Mouse (Mus musculus): Measurements from ENCODE around the gene Adam11. TPM values are rescaled to one million over a fixed set of nuclear protein-coding genes. Genes with fewer than 3 reads are reported as not detected.

Adam11 gene
- polyA plus RNA-seq, 1 experiment = 30.2 TPM

- TF ChIP-seq POLR2A (IDR thresholded peaks at IDR 0.05; ENCODE audit: control insufficient read depth, extremely low read depth, insufficient read depth, low read length, poor library complexity) (no peak), CTCF (IDR thresholded peaks at IDR 0.05; ENCODE audit: borderline replicate concordance, control insufficient read depth, extremely low read depth, insufficient read depth, low read length, poor library complexity) (no peak)
- H3K4me3 ChIP-seq (ENCODE audit: control insufficient read depth, insufficient read depth, low read length) = no peak overlapping the region
- no peak overlapping the region for H3K27ac ChIP-seq (ENCODE audit: control insufficient read depth, insufficient read depth, low read length)
- H3K36me3 ChIP-seq (ENCODE audit: control insufficient read depth, insufficient read depth, low read length) = no peaks in the 10 kb centered on the region
- H3K4me1 ChIP-seq (replicated peaks; ENCODE audit: control insufficient read depth, insufficient read depth, low read length) = peaks cover 4% of the 10 kb centered on the region; the same call in 1 of the 2 replicates
- DNase-seq = no peak
- WGBS = 71% methylated on average over 11 of the region's 11 CpGs
- no peaks in the 10 kb centered on the region for H3K27me3 ChIP-seq (ENCODE audit: control insufficient read depth, insufficient read depth, low read length)
Measured at GRCm38 (mm10) chr11:102740634-102741033, 20.6 kb upstream of the Adam11 start.

- no peak overlapping the region for H3K4me3 ChIP-seq (ENCODE audit: control insufficient read depth, insufficient read depth, low read length)
- TF ChIP-seq CTCF (IDR thresholded peaks at IDR 0.05; ENCODE audit: borderline replicate concordance, control insufficient read depth, extremely low read depth, insufficient read depth, low read length, poor library complexity) = no peak
- TF ChIP-seq POLR2A (IDR thresholded peaks at IDR 0.05; ENCODE audit: control insufficient read depth, extremely low read depth, insufficient read depth, low read length, poor library complexity) = no peak
- no peaks in the 10 kb centered on the region for H3K27me3 ChIP-seq (ENCODE audit: control insufficient read depth, insufficient read depth, low read length)
- H3K4me1 ChIP-seq (replicated peaks; ENCODE audit: control insufficient read depth, insufficient read depth, low read length) = peaks cover 4% of the 10 kb centered on the region; the same call in 1 of the 2 replicates
- H3K27ac ChIP-seq (ENCODE audit: control insufficient read depth, insufficient read depth, low read length) = no peak overlapping the region
- DNase-seq = peak; percentile 21
- no peaks in the 10 kb centered on the region for H3K36me3 ChIP-seq (ENCODE audit: control insufficient read depth, insufficient read depth, low read length)
- WGBS = 46% methylated on average over 22 of the region's 22 CpGs
Measured at GRCm38 (mm10) chr11:102741129-102741950, 19.9 kb upstream of the Adam11 start.

DNA sequence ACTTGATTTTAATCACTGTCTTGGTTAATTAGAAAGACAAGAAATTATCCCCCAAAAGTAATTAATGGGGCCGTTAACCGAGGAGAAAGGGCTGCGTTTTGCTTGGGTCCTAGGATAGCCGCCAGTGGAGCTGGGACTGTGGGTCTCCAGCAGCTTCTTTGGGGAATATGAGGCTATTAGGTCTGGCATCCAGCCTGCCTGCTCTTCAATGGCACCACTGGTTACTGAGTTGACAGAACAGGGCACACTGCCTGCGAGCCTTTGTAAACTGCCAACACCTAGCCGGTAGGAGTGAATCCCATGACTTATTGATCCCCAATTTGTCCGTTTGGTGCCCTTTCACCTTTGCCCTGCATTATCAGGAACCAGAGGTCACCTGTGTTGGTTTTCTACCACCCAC lies 19.2 kb upstream of the Adam11 start:
- H3K4me1 ChIP-seq (replicated peaks; ENCODE audit: control insufficient read depth, insufficient read depth, low read length) = peaks cover 4% of the 10 kb centered on the region; the same call in 1 of the 2 replicates
- no peaks in the 10 kb centered on the region for H3K27me3 ChIP-seq (ENCODE audit: control insufficient read depth, insufficient read depth, low read length)
- 95% methylated on average over 7 of the region's 7 CpGs for WGBS
- TF ChIP-seq CTCF (IDR thresholded peaks at IDR 0.05; ENCODE audit: borderline replicate concordance, control insufficient read depth, extremely low read depth, insufficient read depth, low read length, poor library complexity) = no peak
- no peak for DNase-seq
- no peaks in the 10 kb centered on the region for H3K36me3 ChIP-seq (ENCODE audit: control insufficient read depth, insufficient read depth, low read length)
- no peak overlapping the region for H3K4me3 ChIP-seq (ENCODE audit: control insufficient read depth, insufficient read depth, low read length)
- no peak overlapping the region for H3K27ac ChIP-seq (ENCODE audit: control insufficient read depth, insufficient read depth, low read length)

DNA sequence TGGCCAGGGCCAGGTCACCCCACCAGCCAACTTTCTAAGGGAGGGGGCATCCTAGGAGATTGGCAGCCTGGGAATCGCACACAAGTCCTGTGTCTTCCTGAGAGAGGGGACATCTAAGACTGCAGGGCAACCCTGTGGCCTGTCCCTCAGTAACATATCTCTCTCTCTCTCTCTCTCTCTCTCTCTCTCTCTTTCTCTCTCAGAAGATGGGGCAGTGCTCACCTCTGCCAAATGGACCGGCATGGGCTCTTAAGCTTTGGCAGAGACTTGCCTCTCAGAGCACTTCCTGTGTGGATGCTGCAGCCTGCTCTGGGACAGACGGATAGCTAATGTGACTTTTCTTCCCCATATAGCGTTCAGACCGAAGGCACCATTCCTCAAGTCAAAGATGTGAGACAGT lies 18.4 kb upstream of the Adam11 start:
- H3K4me3 ChIP-seq (ENCODE audit: control insufficient read depth, insufficient read depth, low read length) = no peak overlapping the region
- peaks cover 4% of the 10 kb centered on the region; the same call in 1 of the 2 replicates for H3K4me1 ChIP-seq (replicated peaks; ENCODE audit: control insufficient read depth, insufficient read depth, low read length)
- no peak overlapping the region for H3K27ac ChIP-seq (ENCODE audit: control insufficient read depth, insufficient read depth, low read length)
- WGBS = 93% methylated on average over 5 of the region's 5 CpGs
- no peaks in the 10 kb centered on the region for H3K36me3 ChIP-seq (ENCODE audit: control insufficient read depth, insufficient read depth, low read length)
- H3K27me3 ChIP-seq (ENCODE audit: control insufficient read depth, insufficient read depth, low read length) = no peaks in the 10 kb centered on the region
- no peak for DNase-seq
- no peak for TF ChIP-seq POLR2A (IDR thresholded peaks at IDR 0.05; ENCODE audit: control insufficient read depth, extremely low read depth, insufficient read depth, low read length, poor library complexity)
- no peak for TF ChIP-seq CTCF (IDR thresholded peaks at IDR 0.05; ENCODE audit: borderline replicate concordance, control insufficient read depth, extremely low read depth, insufficient read depth, low read length, poor library complexity)

- Histone ChIP-seq H3K27me3 (ENCODE audit: control insufficient read depth, insufficient read depth, low read length) (no peaks in the 10 kb centered on the region), H3K36me3 (ENCODE audit: control insufficient read depth, insufficient read depth, low read length) (no peaks in the 10 kb centered on the region), H3K4me1 (replicated peaks; ENCODE audit: control insufficient read depth, insufficient read depth, low read length) (peaks cover 4% of the 10 kb centered on the region; the same call in 1 of the 2 replicates), H3K4me3 (ENCODE audit: control insufficient read depth, insufficient read depth, low read length) (no peak overlapping the region), H3K27ac (ENCODE audit: control insufficient read depth, insufficient read depth, low read length) (no peak overlapping the region)
- WGBS = 93% methylated on average over 3 of the region's 3 CpGs
- no peak for TF ChIP-seq CTCF (IDR thresholded peaks at IDR 0.05; ENCODE audit: borderline replicate concordance, control insufficient read depth, extremely low read depth, insufficient read depth, low read length, poor library complexity)
- no peak for TF ChIP-seq POLR2A (IDR thresholded peaks at IDR 0.05; ENCODE audit: control insufficient read depth, extremely low read depth, insufficient read depth, low read length, poor library complexity)
- no peak for DNase-seq
Measured at GRCm38 (mm10) chr11:102744746-102745145, 16.5 kb upstream of the Adam11 start.

DNA sequence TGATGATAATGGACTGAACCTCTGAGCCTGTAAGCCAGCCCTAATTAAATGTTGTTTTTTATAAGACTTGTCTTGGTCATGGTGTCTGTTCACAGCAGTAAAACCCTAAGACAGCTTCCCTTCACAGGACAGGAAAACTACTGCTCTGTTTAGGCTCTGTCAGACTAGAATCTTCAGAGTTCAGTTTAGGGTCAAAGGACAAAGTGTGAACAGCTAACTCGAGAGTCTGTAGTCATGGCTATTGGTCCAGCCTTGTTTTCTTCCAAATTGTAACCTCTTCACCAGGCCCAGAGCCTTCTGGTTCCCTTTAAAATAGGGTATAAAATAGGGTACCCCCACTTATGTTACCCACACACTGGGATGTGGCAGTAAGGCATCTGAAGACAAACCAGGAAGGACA lies 13.4 kb upstream of the Adam11 start:
- no peak for DNase-seq
- Histone ChIP-seq H3K4me1 (replicated peaks; ENCODE audit: control insufficient read depth, insufficient read depth, low read length) (no peaks in the 10 kb centered on the region), H3K27me3 (ENCODE audit: control insufficient read depth, insufficient read depth, low read length) (no peaks in the 10 kb centered on the region), H3K36me3 (ENCODE audit: control insufficient read depth, insufficient read depth, low read length) (no peaks in the 10 kb centered on the region), H3K27ac (ENCODE audit: control insufficient read depth, insufficient read depth, low read length) (no peak overlapping the region), H3K4me3 (ENCODE audit: control insufficient read depth, insufficient read depth, low read length) (no peak overlapping the region)
- 82% methylated on average over 1 of the region's 1 CpGs for WGBS
- TF ChIP-seq POLR2A (IDR thresholded peaks at IDR 0.05; ENCODE audit: control insufficient read depth, extremely low read depth, insufficient read depth, low read length, poor library complexity) (no peak), CTCF (IDR thresholded peaks at IDR 0.05; ENCODE audit: borderline replicate concordance, control insufficient read depth, extremely low read depth, insufficient read depth, low read length, poor library complexity) (no peak)

Measured in thymus, adult 2 months (tissue).